Mouse (Mus musculus) urinary bladder, postnatal 36 days (tissue): ENCODE results near the gene Srprb.
"Not testable (repeated sequence)": the region's sequence is repeated elsewhere in the genome, so short reads cannot be mapped to it uniquely, and the experiment has no call there.

Source experiments
- DNase-seq, 2 experiments: peaks; one replicate each; pipeline ENCODE4 v3.0.0; 2022; ENCODE audit warnings: low spot score in 2 of 2, mixed read lengths in 1 of 2

Srprb gene

DNA sequence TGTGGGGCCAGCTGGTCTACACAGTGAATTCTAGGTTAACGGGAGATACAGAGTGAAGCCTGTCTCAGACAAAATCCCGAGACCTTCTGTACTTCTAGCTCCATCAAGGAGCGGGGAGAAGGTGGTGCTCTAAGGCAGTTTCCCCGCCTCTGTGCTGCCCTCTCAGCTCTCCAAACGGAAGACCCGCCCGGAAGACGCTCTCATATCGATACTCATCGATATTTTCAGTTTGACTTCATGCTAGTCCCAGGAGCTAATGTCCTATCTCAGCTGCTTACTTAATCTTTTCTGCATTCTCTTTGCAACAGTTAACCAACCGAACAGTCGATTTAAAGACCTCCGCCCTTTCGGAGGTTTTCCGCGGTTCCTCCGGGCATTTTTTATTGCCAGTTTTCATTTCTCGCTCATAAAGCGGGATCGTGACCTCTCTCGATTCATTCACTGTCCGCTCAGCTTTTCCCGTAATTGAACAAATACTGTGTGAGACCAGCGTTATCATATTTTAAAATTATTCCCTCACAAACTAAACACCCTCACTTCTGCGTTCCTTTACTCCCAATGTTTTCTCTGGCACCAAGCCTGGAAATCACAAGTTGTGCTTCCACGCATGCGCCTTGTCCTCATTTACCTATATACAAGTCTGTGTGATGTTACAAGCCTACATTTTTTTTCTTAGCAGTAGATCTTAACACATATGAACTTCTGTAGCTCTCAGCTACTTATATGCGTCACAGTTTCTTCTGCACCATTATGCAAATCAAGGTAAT lies 10.9 kb upstream of the Srprb start:
- no peak for DNase-seq

GRCm38 (mm10) chr9:103208802-103209423 lies 7.0 kb upstream of the Srprb start:
- no peak for DNase-seq

DNA sequence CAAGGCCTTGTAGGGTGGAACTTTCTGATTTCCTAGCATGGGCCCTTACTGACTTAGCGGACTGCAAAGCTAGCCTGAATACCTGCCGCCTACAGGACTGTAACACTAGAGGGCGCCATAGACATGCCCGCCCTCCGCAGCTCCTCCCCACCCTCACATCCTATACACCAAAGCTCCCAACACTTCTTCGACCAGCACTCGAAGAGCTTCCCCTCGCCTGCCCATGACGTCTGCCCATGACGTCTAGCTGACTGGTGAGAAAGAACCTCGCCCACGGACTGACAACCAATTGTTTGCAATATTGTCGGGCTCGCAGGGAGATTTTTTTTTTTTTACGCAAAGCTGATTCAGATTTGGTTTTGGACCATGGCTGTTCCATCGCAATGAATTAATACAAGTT lies 5.9 kb upstream of the Srprb start:
- DNase-seq = peak; percentile 43 to 61

DNA sequence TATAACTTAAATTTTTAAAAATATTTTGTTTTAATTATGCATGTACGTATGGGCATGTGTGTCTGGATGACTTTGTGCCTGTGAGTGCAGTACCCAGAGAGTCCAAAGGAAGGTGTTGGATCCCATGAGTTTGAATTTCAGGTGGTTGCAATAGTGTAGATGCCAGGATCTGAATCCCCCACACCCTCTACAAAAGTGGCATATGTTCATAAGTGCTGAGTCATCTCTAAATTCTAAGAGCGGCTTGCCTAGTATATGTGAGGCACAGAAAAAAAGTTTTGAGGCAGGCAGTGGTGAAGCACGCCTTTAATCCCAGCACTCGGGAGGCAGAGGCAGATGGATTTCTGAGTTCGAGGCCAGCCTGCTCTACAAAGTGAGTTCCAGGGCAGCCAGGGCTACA lies 3.8 kb upstream of the Srprb start:
- DNase-seq = no peak

DNA sequence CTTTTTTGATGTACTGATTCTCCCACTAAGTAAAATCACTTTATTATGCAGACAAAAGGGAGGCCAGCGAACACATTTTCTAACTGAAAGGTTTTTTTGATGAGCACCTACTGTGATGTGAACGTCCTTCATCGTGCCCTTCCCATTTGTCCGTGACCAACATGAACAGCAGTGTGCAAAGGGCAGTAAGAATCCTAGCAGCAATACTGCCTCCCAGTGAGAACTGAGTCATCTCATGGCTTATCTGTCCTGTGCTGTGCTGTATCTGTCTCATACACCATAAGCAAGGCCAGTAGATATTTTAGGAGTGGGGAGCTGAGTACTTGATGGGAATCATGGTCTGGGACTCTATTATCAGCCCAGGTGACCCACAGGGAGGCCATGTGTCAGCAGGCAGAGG lies 13.5 kb downstream of the Srprb start:
- no peak for DNase-seq

- DNase-seq = no peak
These were observed 15.2 kb downstream of the Srprb start for GRCm38 (mm10) chr9:103186747-103187146.

GRCm38 (mm10) chr9:103185946-103186345 lies 16.0 kb downstream of the Srprb start:
- DNase-seq = no peak

- no peak for DNase-seq
These were observed 17.1 kb downstream of the Srprb start for GRCm38 (mm10) chr9:103184855-103185254.

- no peak for DNase-seq
These were observed 20.1 kb downstream of the Srprb start for GRCm38 (mm10) chr9:103181886-103182285.

GRCm38 (mm10) chr9:103180807-103181565 lies 21.0 kb downstream of the Srprb start:
- DNase-seq = peak; percentile 46 to 66

- DNase-seq = peak; percentile 56 to 66
These were observed 21.6 kb downstream of the Srprb start for GRCm38 (mm10) chr9:103180303-103180702.

DNA sequence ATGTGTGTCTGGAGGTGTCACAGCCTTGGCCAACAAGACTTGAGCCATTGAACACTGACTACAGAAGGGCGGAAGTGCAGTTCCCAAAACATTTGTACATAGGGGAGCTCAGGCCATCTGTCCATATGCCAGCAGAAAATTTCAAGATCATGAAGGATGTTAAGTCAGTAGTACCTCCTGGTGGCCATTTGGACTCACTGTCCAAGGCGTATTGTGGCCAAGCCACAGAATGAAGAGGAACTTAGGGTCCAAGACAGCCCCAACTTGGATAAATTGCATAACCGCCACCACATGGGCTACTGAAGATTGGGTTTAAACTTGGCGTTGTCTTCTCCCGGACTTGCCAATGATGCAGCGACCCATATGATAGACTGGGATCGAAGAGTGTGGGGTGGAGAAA lies 26.2 kb downstream of the Srprb start:
- no peak for DNase-seq

- peak in 1 of 2 experiments; percentile 8 for DNase-seq
These were observed 27.0 kb downstream of the Srprb start for GRCm38 (mm10) chr9:103174771-103175519.

GRCm38 (mm10) chr9:103168771-103169170 lies 33.2 kb downstream of the Srprb start:
- no peak for DNase-seq

DNA sequence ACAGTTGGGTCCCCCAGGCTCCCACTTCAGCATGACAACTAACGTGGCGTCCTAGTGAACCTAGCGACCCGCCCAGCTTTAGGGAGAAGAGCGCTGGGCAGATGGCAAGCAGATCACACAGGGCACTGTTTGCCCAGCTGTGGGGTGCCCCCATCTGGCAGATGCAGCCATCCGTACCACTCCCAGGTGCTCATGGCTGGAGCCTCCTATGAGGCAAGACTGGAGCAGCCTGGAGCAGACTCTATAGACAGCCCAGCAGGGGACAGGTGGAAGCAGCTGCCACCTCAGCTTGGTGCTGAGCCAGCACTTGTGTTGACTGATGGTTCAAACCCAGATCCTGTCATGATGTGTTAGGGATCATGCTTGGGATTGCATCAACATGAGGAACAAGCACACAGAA lies 33.9 kb downstream of the Srprb start:
- no peak for DNase-seq

GRCm38 (mm10) chr9:103163806-103164205 lies 38.1 kb downstream of the Srprb start:
- no peak for DNase-seq

DNA sequence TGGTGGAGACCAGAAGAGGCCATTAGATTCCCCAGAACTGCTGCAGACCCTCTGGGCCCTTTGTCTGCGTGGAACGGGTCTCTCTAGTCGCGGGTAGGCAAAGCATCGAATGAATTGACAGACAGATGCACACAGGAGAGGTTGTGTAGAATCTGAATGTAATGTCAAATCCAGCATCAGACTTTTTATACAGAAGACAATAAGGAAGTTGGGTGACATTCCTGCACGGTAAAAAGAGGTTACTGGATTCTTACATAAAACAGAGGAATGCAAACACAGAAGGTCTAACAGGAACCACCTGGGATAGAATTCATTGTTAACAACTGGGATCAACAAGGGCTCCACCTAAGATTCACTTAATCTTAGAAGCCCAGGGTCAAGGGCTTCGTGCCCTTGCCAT lies 46.8 kb downstream of the Srprb start:
- DNase-seq = not testable (repeated sequence)

DNA sequence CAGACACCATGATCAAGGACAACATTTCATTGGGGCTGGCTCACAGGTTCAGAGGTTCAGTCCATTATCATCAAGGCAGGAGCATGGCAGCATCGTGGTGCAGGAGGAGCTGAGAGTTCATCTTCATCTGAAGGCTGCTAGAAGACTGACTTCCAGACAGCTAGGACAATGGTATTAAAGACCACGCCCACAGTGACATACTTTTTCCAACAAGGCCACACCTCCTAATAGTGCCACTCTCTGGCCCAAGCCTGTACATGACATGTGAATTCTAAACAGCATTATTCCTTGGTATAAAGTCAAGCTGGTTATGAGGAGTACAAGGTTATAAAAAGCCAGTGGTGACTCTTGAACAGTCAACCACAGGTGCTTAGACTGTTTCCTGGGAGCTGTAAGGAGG lies 47.4 kb downstream of the Srprb start:
- no peak for DNase-seq

GRCm38 (mm10) chr9:103153286-103153685 lies 48.7 kb downstream of the Srprb start:
- DNase-seq = no peak

- DNase-seq = no peak
These were observed 52.7 kb downstream of the Srprb start for GRCm38 (mm10) chr9:103149074-103149799.

DNA sequence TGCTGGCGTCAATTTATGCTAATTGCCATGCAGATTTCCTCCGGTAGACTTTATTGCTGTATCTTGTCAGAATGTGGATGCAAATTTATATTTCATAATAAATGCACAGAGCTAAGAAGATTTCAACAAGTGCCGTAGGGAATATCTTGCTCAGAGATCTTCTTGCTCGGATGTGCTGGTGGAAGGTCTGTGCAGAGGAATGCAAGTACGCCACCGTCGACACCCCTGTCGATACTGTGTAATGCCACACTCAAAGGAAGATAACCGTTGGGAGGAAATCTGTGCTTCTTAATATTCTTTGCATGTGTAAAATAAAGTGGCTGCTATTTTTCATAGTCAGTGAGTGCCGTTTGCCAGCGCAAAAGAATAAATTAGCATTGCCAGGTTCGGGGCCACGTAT lies 54.8 kb downstream of the Srprb start:
- DNase-seq = no peak
